Mouse (Mus musculus): ENCODE data around the gene Sphk2.

DNA sequence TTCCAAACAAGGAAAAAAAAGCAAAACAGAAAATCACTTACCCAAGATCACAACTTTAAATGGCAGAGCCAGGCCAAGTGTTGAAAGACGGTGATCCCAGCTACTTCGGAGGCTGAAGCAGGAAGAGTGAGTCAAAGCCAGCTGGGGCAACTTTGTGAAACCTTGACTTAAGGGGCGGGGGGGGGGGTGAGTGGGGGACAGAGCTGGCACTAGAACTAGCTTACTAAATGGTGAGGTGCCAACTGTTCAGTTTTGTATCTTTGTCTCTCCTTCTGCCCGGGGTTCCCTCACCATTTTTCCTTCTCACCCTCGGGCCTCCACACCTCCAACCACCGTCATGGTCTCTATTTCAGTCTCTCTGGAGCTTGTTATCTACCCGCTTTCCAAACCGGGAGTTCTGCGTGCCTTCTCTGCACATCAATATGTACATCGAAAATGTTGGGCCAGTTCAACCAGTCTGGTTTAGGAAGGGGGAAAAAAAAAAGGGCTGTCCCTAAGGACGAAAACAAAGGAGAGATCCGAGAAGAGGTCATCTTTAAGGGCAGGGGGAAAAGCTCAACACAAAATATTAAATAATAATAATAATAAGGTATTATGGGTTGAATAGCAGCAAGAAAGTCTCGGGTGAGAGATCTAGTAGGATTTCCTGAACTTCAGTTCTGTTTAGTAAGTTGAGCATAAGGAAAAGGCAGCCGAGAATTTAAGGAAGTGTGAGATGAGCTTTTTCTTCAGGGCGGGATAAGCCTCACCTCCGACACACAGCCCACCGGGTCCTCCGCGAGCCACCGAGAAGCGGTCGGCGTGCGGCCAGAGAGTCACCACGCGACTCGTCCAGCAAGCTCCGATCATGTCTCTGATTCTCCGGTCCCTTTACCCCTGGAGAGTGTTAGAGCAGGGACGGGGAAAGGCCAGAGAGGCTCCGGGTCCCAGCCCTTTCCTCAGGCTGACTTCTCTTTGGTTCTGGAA is 567 bp downstream of the Sphk2 start:
- TF ChIP-seq MYOD1 (IDR thresholded peaks at IDR 0.05; ENCODE audit: control insufficient read depth, insufficient read length, low read depth) (no peak), CTCF (IDR thresholded peaks at IDR 0.05; ENCODE audit: control insufficient read depth, insufficient read depth, insufficient read length) (no peak), MAX (IDR thresholded peaks at IDR 0.05) (no peak), USF1 (IDR thresholded peaks at IDR 0.05; ENCODE audit: low read depth) (no peak), CEBPB (IDR thresholded peaks at IDR 0.05; ENCODE audit: low read depth) (no peak), MYOG (IDR thresholded peaks at IDR 0.05; ENCODE audit: control insufficient read depth, extremely low read depth, insufficient read length) (no peak), FOSL1 (IDR thresholded peaks at IDR 0.05; ENCODE audit: insufficient read depth, low read length, poor library complexity, severe bottlenecking) (no peak)
